Mouse (Mus musculus) heart, adult 9 months (tissue): ENCODE results near the gene Ttll13.

ENCODE experiments used
- DNase-seq, 2 experiments: peaks; one replicate each; pipeline ENCODE4 v3.0.0; 2022; ENCODE audit warnings: low spot score in 2 of 2

The Ttll13 gene

DNA sequence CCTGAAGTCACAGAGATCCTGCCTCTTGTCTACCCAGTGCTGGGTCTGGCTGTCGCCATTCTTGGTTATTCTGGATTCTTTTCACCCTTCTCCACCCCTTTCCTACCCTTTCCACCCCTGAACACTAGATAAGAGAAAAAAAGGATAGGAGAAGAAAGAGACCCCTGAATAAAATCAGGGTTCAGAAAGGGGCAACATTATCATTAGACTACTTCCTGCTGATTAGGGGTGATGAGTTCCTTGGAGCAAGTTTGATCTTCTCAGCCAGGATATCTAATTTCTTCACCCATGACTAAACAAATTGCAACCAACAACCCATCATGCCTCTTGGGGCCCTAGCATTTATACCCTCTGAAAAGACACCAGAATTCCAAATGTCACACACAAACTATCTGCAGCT lies 21.6 kb downstream of the Ttll13 start:
- DNase-seq: no peak

DNA sequence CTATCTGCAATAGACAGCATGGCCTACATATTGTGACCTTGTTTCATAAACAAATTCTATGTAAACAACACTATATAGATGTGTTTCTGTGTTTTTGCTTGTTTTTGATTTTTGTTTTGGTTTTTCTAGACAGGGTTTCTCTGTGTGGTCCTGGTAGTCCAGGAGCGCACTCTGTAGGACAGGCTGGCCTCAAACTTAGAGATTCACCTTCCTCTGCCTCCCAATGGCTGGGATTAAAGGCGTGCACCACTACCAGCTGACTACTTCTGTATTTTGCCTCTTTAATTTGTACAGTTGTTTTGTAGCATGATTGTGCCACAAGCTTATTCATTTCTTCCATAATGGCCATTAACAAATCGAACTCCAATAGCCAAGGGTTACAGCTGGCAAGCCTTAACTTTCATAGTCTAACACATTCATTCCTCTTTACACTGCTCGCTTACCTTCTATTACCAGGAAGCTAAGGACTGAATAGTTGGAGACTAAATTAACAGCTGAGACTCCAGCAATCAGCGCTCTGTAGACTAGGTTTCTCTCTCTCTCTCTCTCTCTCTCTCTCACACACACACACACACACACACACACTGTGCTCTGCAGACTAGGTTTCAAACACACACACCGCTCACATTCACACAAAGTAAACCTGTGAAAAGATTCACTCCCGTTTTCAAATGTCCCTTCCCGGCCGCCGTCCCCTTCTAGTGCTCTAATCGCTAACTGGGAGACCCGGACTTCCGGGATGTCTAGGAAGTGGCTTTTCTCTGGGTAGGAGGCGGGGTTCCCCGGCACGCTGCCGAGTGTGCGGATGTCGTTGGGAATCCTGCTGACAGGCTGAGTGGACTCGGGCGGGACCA lies 22.9 kb downstream of the Ttll13 start, which contains the start of gene Vps33b:
TSS of gene Vps33b (plus strand) at position 753 of the 854 bp plus-strand sequence.
- DNase-seq: peak; percentile 95

DNA sequence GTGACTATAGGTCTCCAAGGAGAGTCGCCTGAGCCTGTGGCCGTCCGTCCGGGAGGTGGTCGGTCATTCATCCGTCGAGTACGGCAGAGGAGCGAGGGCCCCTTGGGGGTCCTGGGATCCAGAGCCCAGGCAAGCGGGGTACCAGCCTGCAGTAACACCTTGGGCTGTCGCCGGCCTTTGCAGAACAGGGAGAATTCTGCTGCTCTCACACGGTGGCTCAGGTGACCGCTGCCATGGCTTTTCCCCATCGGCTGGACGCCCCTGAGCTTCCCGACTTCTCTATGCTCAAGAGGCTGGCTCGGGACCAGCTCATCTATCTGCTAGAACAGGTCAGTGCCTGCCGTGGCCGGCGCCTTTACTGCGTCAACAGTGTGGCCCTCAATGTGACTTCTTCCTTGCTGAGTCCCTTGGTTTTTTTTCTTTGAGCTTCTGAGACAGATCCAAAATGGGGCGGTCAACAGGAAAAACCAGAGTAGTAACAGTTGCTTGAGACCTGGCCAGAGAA lies 23.6 kb downstream of the Ttll13 start:
- no peak for DNase-seq

DNA sequence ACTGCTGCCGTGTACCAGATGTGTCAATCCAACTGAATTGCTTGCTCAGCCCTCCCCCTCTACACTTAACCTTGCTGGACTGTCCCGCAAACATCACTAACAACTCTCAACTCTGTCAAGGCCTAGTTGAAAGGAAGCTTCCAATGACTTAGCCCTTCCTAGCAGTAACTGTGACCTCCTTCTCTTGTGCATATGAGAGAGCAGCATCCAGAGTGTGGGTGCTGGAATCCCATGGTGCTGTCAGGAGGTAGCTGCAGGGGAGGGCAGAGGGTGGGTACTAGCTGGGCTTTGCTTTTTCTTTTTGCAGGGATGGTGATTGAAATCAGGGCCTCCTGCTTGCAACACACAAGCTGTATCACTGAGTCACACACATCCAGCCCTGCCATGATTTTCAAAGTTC lies 27.3 kb downstream of the Ttll13 start:
- no peak for DNase-seq

DNA sequence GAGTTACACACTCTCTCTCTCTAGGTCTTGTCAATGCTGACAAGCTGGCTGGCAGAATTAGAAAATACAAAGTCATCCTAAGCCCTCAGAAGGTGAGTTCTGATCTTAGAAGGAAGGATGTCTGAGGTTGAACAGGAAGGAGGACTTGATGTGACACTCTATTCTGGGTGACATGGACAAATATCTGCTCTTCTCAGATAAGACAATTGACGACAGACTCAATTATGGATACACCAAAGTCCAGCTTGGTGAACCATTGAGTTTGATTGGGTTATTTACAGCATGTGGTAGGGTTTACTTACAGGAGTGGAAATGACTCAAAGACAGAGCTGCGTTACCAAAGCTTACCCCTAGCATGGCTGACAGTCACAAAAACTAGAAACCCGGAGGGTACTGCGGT lies 30.2 kb downstream of the Ttll13 start:
- DNase-seq: no peak

DNA sequence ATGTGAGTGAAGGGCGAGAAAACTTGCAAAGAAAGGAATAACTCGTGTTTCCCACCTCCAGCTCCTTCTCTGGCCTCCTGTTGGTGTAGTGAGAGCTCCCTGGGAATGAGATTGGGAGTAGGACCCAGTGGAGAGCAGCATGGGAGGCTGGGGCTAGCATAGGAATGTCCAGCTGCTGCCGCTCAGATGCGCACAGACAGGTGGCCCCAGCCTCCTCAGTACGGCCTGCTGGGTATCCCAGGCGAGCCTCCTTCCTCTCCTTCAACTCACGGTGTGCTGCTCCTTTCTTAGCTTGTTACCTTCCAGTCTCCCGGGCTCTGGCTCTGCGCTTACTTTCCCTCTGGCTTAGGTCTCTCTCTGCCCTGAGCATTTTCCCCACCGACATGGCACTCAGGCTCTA lies 33.9 kb downstream of the Ttll13 start:
- DNase-seq: no peak

DNA sequence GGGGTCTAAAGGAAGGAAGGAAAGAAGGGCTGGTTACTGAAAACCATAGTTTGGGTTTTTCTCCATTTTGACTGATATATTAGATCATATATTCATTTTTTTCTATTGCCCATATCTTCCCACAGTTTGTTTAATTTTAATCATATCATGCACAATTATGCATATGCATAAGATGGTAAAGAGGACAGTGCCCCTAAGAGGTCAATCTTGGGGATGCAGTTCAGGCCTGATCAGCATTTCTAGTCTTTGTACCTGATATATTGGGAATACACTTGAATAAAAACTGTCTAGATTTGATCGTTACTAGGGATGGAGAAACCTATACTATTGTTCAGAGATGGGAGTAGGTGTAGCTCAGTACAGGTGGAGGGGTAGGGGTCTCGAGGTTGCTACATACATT lies 34.8 kb downstream of the Ttll13 start:
- no peak for DNase-seq

DNA sequence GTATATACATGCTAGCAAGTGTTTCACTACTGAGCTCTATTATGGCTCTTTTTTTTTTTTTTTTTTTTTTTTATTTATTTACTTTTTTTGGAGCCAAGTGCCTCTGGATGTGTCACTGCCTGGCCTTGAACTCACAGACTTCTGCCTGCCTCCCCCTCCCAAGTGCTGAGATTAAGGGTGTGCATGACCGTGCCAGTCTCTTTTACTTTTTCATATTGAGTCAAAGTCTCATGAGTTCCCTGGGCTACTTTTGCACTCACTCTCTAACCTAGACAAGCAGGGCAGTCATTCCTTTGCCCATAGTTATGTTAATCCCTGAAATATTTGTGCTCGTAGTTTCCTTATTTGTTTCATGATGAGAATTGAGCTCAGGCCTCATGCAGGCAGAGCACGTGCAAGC lies 35.5 kb downstream of the Ttll13 start:
- no peak for DNase-seq

DNA sequence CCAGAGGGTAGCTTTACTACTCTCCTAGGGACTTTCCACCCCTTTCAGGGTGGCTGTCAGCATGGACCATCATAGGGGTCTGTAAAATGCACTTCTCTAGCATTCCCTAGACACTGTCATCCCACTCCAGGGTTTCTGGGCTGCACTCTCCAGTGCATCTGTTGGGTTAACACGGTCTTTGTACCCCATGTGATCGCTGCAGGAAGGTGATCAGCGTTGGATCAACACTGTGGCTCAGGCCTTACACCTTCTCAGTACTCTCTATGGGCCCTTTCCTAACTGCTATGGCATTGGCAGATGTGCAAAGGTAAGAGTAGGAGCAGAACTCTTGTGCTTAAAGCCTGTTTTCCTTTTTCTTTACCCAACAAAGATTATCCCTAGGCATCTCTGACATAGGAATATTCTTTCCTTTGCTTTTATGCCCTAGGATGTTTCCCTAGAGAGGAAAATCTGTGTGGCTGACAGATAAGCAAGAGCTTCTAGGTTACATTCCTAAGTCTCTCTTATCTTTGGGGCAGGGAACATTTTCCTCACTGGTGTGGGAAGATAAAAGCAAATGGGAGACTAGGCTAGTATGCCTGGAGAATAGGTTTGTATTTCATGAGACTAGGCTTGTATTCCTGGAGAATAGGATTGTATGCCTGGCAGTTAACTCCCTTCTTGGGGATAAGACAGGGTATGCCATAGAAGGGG lies 37.2 kb downstream of the Ttll13 start:
- no peak for DNase-seq

DNA sequence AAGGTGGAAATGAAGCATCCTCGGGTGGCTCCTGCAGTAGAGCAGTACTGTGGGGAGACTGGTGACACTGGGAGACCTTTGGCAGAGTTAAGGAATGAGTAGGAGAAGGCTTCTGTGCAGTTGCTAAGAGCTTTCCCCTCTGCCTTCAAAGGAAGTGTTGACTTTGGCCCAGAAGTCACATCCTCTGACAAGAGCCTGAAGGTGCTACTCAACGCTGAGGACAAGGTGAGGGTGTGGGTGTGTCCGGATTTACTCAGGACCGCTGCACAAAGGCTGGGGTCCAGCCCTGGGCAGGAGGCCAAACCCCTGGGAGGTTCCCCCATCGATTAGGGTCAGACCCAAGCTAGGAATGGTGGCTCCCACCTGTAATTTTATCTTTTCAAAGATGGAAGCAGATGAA lies 38.2 kb downstream of the Ttll13 start:
- DNase-seq: no peak

DNA sequence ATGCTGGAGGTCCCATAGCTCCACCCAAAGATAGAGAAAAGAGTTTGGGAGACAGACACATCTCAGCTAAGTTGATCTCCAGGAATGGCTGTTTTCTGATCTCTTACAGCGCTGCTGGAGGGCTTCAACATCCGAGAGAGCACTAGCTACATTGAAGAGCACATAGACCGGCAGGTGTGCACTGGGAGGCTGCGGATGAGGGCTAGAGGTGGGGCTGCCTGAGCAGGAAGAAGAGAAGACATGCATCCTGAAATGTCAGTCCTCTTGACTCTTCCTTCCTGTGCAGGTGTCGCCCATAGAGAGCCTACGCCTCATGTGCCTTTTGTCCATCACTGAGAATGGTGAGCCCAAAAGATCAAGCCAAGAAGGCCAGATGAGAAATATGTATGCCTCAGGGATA lies 39.5 kb downstream of the Ttll13 start:
- no peak for DNase-seq

DNA sequence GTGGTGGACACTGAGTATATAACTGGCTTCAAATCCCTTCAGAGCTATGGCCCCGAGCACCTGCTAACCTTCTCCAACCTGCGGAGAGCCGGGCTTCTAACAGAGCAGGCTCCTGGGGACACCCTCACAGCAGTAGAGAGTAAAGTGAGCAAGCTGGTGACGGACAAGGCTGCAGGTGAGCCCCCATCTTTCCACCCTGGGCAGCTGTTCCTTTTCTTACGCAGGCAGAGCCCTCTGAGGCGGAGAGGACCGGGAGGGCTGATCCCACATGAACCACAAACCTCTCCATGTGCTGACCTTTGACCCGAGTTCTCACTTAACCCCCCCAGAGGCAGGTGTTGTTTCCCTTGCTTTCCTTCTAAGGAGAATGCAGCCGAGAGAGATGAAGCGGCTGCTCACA lies 41.6 kb downstream of the Ttll13 start:
- DNase-seq: no peak

DNA sequence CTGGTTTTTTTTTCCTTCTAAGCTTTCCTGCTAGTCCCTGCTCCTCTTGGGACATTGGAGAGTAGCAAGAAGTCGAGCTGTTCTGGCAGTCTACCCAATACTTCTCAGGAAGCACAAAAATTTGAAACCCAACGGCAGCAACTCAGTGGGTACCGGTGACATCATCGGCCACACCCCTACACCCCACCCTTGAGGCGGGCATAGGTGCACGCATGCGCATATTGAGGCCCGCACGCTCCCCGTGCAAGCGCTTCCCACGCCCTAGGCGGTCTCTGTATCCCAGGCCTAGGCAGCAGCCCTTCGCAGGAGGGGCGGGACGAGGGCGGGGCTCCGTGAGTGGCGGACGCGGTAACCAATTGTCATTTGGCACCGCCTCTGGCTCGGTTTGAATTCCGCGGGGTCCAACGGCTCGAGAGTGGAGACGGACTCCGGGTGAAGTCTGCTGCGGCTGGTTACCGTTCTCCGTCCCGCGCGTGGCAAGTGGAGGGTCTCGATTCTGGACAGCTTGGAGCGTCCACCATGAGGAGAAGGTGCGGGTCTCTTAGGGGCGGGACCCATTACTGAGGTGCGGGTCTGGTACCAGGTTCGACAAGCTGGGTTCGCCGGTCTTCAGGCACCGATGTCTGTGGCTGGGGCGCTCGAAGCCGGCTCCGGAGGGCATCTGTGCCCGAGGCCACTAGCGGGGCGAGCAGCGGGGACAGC lies 48.0 kb downstream of the Ttll13 start, which contains the start of gene Prc1:
TSS of gene Prc1 (plus strand) at position 389 of the 702 bp plus-strand sequence.
- DNase-seq: peak; percentile 98

DNA sequence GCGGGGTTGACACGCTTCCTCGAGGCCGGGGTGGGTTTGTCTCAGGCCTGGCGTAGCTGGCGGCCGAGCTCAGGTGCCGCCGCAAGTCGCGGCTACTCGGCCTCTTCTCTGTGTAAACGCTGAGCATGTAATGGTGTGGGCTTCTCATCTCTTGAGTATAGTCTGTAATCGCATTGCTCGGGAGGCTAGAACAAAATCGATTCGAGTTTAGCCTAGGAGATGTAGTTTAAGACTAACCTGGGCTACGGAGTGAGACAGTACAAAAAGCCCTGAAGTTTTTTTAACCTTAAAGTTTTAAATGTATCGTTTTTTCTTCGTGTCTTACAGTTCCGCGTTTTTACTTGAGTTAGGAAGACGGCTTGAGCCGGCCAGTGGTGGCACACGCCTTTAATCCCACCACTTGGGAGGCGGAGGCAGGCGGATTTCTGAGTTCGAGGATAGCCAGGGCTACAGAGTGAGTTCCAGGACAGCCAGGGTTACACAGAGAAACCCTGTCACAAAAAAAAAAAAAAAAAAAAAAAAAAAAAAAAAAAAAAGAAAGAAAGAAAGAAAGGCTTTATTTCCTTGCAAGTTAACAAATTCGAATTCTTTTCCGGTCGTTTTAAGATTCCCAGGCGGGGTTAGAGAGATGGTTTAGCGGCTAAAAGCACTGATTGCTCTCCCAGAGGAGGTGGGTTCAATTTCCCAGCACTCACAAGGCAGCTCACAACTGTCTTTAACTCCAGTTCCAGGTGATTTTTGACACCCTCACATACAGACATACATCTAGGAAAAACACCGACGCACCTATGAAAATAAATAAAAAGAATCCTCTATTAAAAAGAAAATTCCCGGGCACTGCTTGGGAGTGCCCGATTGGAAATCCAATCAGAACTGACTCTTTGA lies 48.8 kb downstream of the Ttll13 start:
- DNase-seq: no peak

DNA sequence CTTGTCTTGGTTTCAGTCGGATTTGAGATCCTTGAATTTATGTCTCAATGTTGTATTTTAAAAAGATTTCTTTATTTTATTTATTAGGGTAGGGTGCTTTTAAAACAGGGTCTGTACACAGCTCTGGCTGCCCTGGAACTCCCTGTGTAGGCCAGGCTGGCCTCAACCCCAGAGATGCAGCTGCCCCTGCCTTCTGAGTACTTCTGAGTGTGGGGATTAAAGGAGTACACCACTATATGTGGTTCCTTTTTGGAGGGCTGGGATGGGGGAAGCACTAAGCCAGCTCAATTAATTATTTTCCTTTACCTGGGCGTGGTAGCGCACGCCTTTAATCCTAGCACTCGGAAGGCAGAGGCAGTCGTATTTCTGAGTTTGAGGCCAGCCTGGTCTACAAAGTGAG lies 50.3 kb downstream of the Ttll13 start:
- no peak for DNase-seq

DNA sequence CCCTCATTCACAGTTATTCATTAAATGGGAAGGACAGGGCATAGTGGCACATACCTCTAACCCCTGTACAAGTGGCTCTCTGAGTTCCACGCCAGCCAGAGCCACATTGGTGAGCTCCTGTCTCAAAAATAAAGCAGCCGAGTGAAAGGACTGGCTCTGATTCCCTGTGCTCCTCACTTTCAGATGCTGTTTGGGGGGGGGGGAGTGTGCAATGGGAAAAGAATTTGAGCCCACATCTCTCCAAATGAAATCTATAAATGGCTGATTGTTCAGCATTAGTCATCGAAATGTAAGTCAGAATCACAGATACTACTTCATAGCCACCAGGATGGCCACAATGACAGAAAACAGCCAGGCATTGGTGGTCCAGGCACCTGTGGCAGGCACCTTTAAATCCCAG lies 50.9 kb downstream of the Ttll13 start:
- no peak for DNase-seq

DNA sequence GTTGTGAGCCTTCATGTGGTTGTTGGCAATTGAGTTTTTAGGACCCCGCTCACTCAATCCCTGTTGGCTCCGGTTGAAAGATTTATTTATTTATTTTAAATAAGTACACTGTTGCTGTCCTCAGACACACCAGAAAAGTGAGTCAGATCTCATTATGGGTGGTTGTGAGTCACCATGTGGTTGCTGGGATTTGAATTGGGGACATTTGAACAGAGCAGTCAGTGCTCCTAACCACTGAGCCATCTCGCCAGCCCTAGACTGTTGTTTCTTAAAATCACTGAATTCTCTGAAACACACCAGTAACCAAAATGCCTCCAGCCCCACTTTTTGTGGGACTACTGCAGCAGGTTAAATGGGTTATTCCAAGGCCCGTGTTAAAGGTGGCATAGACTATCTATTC lies 52.6 kb downstream of the Ttll13 start:
- no peak for DNase-seq

DNA sequence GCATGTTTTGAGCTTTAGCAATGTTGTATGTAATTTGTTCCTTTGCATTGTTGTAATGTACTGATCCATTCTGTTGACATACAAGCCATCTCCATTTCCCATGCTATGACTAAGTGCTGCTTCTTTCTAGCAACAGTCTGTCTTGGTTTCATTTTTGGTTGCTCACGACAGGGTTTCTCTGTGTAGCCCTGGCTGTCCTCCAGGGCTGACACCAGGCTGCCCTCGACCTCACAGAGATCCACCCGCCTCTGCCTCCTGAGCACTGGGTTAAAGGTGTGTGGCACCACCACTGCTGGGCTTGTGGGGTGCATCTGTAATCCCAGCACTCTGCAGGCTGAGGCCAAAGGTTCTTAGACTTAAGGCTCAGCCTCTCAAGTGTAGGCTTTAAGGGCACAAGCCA lies 53.4 kb downstream of the Ttll13 start:
- DNase-seq: no peak

DNA sequence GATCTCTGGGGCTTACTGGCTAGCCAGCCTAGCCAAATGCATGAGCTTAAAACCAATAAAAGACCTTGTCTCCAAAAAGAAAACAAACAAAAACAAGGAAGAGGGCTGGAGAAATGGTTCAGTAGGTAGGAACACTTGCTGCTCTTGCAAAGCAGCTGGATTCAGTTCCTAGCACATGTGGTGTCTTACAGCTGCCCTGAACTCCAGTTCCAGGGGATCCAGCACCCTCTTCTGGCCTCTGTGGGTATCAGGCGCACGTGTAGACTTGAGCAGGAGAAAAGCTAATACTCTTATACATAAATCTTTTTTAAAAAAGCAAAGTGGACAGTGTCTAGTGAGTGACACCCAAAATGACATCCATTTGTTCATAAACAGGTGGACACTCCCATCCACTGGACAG lies 55.3 kb downstream of the Ttll13 start:
- DNase-seq: no peak

DNA sequence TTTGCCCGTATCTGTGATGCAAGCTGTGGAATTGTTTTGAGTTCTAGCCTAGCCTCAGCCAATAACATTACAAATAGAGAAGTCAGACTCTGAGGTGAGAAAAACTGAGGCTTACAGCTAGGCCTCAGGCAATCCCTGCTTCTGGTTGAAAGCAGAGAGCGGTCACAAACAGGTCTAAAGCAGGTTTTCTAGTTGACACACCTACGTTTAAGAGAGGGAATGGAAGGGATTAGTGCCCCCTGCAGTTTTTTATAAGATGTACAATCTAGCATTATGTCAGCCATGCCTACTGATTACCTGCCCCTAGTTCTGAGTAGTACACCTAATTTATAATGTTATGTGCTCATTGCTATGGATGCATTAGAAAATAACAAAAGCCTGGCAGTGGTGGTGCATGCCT lies 61.6 kb downstream of the Ttll13 start:
- no peak for DNase-seq
